Mouse (Mus musculus): Measurements from ENCODE around the gene Rbm14. TPM values are rescaled to one million over a fixed set of nuclear protein-coding genes. Genes with fewer than 3 reads are reported as not detected.
"Not testable (repeated sequence)": the region's sequence is repeated elsewhere in the genome, so short reads cannot be mapped to it uniquely, and the experiment has no call there.

Rbm14 gene
- total RNA-seq, 1 experiment, result 91.7 TPM

DNA sequence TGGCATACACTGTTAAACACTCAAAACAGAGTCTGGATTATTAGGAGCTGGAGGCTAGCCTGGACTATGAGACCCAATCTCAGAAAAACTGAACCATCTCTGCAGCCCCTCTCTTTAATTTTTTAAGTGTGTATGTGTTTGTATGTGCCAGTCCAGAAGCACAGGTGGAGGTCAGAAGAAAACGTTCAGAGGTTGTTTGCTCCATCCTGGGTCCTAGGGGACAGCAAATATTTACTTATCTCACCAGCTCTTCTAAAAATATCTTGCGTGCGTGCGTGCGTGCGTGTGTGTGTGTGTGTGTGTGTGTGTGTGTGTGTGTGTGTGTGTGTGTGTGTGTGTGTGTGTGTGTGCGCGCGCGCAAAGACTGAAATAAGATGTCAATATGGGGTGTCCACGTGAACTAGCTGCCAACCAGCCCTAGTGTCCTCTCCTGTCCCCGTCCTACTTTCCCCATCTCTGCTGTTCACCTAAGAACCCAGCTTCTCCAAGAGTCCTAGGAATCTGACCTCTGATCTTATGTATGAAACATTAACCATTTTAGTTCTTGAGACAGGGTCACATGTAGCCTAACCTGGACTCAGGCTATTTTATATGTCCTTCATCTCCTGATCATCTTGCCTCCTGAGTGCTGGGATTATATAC, 43.8 kb downstream of the Rbm14 start:
- Histone ChIP-seq H3K9me3 (ENCODE audit: control insufficient read depth, insufficient read depth, low read depth, low read length) (no peaks in the 10 kb centered on the region), H3K4me1 (ENCODE audit: control insufficient read depth in 2 of 2, insufficient read depth in 2 of 2, low read length in 2 of 2, poor library complexity in 1 of 2) (peaks cover 0 to 2% of the 10 kb centered on the region in 2 experiments; a peak in 1 of 4 replicates), H3K4me3 (ENCODE audit: insufficient read depth in 1 of 2, low read depth in 1 of 2, low read length in 2 of 2, poor library complexity in 1 of 2, severe bottlenecking in 1 of 2) (no peak overlapping the region), H3K9ac (ENCODE audit: insufficient read depth, low read depth, low read length, poor library complexity, severe bottlenecking) (no peak overlapping the region), H3K36me3 (ENCODE audit: control insufficient read depth, insufficient read depth, low read length, poor library complexity, severe bottlenecking) (peaks cover 25% of the 10 kb centered on the region), H3K27ac (ENCODE audit: insufficient read depth, low read depth, low read length, poor library complexity, severe bottlenecking) (no peak overlapping the region)
- no peak for DNase-seq (ENCODE audit: low read depth, low spot score)
- TF ChIP-seq CHD2 (IDR thresholded peaks at IDR 0.05; ENCODE audit: low read depth, low read length) (no peak), HCFC1 (IDR thresholded peaks at IDR 0.05; ENCODE audit: borderline replicate concordance, insufficient read depth, low read length) (no peak), MAFK (IDR thresholded peaks at IDR 0.05; ENCODE audit: insufficient read depth, low read depth, low read length) (no peak), ZC3H11A (IDR thresholded peaks at IDR 0.05; ENCODE audit: borderline replicate concordance, low read depth, low read length) (no peak), ZNF384 (IDR thresholded peaks at IDR 0.05; ENCODE audit: low read depth, low read length) (no peak)
- in situ Hi-C loops (cut with MboI; ENCODE audit: low sequenced_read_pairs in 2 of 2, unreplicated experiment in 2 of 2), result no loop called here

- Histone ChIP-seq H3K9me3 (ENCODE audit: control insufficient read depth, insufficient read depth, low read depth, low read length) (no peaks in the 10 kb centered on the region), H3K36me3 (ENCODE audit: control insufficient read depth, insufficient read depth, low read length, poor library complexity, severe bottlenecking) (peaks cover 21% of the 10 kb centered on the region), H3K9ac (ENCODE audit: insufficient read depth, low read depth, low read length, poor library complexity, severe bottlenecking) (no peak overlapping the region), H3K4me1 (ENCODE audit: control insufficient read depth in 2 of 2, insufficient read depth in 2 of 2, low read length in 2 of 2, poor library complexity in 1 of 2) (peaks cover 2 to 5% of the 10 kb centered on the region in 2 experiments; a peak in 2 of 4 replicates), H3K27ac (ENCODE audit: insufficient read depth, low read depth, low read length, poor library complexity, severe bottlenecking) (no peak overlapping the region), H3K4me3 (ENCODE audit: insufficient read depth in 1 of 2, low read depth in 1 of 2, low read length in 2 of 2, poor library complexity in 1 of 2, severe bottlenecking in 1 of 2) (no peak overlapping the region)
- no peak for DNase-seq (ENCODE audit: low read depth, low spot score)
- in situ Hi-C loops (cut with MboI; ENCODE audit: low sequenced_read_pairs in 2 of 2, unreplicated experiment in 2 of 2), result no loop called here
- TF ChIP-seq CHD2 (IDR thresholded peaks at IDR 0.05; ENCODE audit: low read depth, low read length) (no peak), HCFC1 (IDR thresholded peaks at IDR 0.05; ENCODE audit: borderline replicate concordance, insufficient read depth, low read length) (no peak)
Measured at GRCm38 (mm10) chr19:4762876-4763275, 48.6 kb downstream of the Rbm14 start.

DNA sequence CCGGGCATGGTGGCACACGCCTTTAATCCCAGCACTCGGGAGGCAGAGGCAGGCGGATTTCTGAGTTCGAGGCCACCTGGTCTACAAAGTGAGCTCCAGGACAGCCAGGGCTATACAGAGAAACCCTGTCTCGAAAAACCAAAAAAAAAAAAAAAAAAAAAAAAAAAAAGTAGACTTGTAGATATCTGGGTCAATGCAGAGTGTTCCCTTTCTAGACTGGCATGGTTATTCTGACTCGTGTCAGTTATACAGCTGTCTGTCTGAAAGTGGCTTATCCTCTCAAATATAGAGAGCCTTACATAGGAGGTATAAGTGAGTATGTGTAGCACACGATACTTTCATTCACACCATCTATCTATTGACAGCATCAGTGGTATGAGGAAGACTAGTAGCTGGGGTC, 50.9 kb downstream of the Rbm14 start:
- H3K9me3 ChIP-seq (ENCODE audit: control insufficient read depth, insufficient read depth, low read depth, low read length); H3K27ac ChIP-seq (ENCODE audit: insufficient read depth, low read depth, low read length, poor library complexity, severe bottlenecking); in situ Hi-C loops (cut with MboI; ENCODE audit: low sequenced_read_pairs in 2 of 2, unreplicated experiment in 2 of 2); H3K9ac ChIP-seq (ENCODE audit: insufficient read depth, low read depth, low read length, poor library complexity, severe bottlenecking); DNase-seq (ENCODE audit: low read depth, low spot score); H3K4me1 ChIP-seq (ENCODE audit: control insufficient read depth in 2 of 2, insufficient read depth in 2 of 2, low read length in 2 of 2, poor library complexity in 1 of 2); H3K4me3 ChIP-seq (ENCODE audit: insufficient read depth in 1 of 2, low read depth in 1 of 2, low read length in 2 of 2, poor library complexity in 1 of 2, severe bottlenecking in 1 of 2): not testable (repeated sequence)
- peak; percentile 77; the same call in 1 of the 2 replicates for TF ChIP-seq ZNF384 (IDR thresholded peaks at IDR 0.05; ENCODE audit: low read depth, low read length)
- H3K36me3 ChIP-seq (ENCODE audit: control insufficient read depth, insufficient read depth, low read length, poor library complexity, severe bottlenecking), result peaks cover 14% of the 10 kb centered on the region

- in situ Hi-C loops (cut with MboI; ENCODE audit: low sequenced_read_pairs in 2 of 2, unreplicated experiment in 2 of 2), result loop anchor here in 1 of 2 experiments (10.0 kb wide), 1 partner anchor 148 kb away; the partner anchor contains the start of gene Bbs1
- H3K4me1 ChIP-seq (ENCODE audit: control insufficient read depth in 2 of 2, insufficient read depth in 2 of 2, low read length in 2 of 2, poor library complexity in 1 of 2), result peaks cover 0 to 1% of the 10 kb centered on the region in 2 experiments; a peak in 1 of 4 replicates
- H3K27ac ChIP-seq (ENCODE audit: insufficient read depth, low read depth, low read length, poor library complexity, severe bottlenecking), result no peak overlapping the region
Measured at GRCm38 (mm10) chr19:4756921-4757320, 54.5 kb downstream of the Rbm14 start.

More at GRCm38 (mm10) chr19:4756921-4757320, 54.5 kb downstream of the Rbm14 start:
- H3K9me3 ChIP-seq (ENCODE audit: control insufficient read depth, insufficient read depth, low read depth, low read length), result no peaks in the 10 kb centered on the region
- peak overlapping the region; percentile 77 to 81 for H3K4me3 ChIP-seq (ENCODE audit: insufficient read depth in 1 of 2, low read depth in 1 of 2, low read length in 2 of 2, poor library complexity in 1 of 2, severe bottlenecking in 1 of 2)
- DNase-seq (ENCODE audit: low read depth, low spot score), result no peak
- H3K9ac ChIP-seq (ENCODE audit: insufficient read depth, low read depth, low read length, poor library complexity, severe bottlenecking), result peak overlapping the region; percentile 91; the same call in 1 of the 2 replicates
- peaks cover 5% of the 10 kb centered on the region for H3K36me3 ChIP-seq (ENCODE audit: control insufficient read depth, insufficient read depth, low read length, poor library complexity, severe bottlenecking)
- no peak for TF ChIP-seq ZC3H11A (IDR thresholded peaks at IDR 0.05; ENCODE audit: borderline replicate concordance, low read depth, low read length)
- TF ChIP-seq MAFK (IDR thresholded peaks at IDR 0.05; ENCODE audit: insufficient read depth, low read depth, low read length), result no peak
- no peak for TF ChIP-seq HCFC1 (IDR thresholded peaks at IDR 0.05; ENCODE audit: borderline replicate concordance, insufficient read depth, low read length)
- TF ChIP-seq CHD2 (IDR thresholded peaks at IDR 0.05; ENCODE audit: low read depth, low read length), result no peak
- no peak for TF ChIP-seq ZNF384 (IDR thresholded peaks at IDR 0.05; ENCODE audit: low read depth, low read length)
